Mouse (Mus musculus): Measurements from ENCODE around the gene Wdr61. TPM values are rescaled to one million over a fixed set of nuclear protein-coding genes. Genes with fewer than 3 reads are reported as not detected.

The Wdr61 gene
- polyA plus RNA-seq, 1 experiment: 49.7 TPM

DNA sequence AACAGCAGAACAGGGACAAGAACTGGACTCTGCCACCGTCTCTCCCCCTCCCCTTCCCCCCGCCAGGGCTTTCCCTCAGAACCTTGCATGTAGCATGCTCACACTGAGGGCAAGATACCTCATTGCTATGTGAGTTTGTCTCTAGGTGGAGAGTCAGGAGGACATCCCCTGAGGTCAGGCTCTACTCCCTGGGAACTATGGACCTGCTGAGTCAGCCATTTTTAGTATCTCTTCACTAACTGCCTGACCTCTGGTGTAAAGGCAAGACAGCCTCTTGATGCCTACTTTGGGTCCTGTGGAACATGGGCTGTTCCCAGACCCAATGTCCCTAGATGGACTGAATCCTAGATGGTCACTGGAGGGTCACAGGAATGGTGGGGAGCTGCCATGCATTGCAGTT lies 17.4 kb upstream of the Wdr61 start:
- TF ChIP-seq POLR2A (IDR thresholded peaks at IDR 0.05; ENCODE audit: control insufficient read depth, extremely low read depth, insufficient read depth, low read length, poor library complexity): no peak
- TF ChIP-seq CTCF (IDR thresholded peaks at IDR 0.05; ENCODE audit: borderline replicate concordance, control insufficient read depth, extremely low read depth, insufficient read depth, low read length, poor library complexity): no peak
- no peaks in the 10 kb centered on the region; the same call in 1 of the 2 replicates for H3K4me1 ChIP-seq (replicated peaks; ENCODE audit: control insufficient read depth, insufficient read depth, low read length)
- WGBS: 94% methylated on average over 2 of the region's 2 CpGs
- no peak for DNase-seq
- no peak overlapping the region for H3K4me3 ChIP-seq (ENCODE audit: control insufficient read depth, insufficient read depth, low read length)
- no peaks in the 10 kb centered on the region for H3K27me3 ChIP-seq (ENCODE audit: control insufficient read depth, insufficient read depth, low read length)
- no peak overlapping the region for H3K27ac ChIP-seq (ENCODE audit: control insufficient read depth, insufficient read depth, low read length)
- H3K36me3 ChIP-seq (ENCODE audit: control insufficient read depth, insufficient read depth, low read length): no peaks in the 10 kb centered on the region

DNA sequence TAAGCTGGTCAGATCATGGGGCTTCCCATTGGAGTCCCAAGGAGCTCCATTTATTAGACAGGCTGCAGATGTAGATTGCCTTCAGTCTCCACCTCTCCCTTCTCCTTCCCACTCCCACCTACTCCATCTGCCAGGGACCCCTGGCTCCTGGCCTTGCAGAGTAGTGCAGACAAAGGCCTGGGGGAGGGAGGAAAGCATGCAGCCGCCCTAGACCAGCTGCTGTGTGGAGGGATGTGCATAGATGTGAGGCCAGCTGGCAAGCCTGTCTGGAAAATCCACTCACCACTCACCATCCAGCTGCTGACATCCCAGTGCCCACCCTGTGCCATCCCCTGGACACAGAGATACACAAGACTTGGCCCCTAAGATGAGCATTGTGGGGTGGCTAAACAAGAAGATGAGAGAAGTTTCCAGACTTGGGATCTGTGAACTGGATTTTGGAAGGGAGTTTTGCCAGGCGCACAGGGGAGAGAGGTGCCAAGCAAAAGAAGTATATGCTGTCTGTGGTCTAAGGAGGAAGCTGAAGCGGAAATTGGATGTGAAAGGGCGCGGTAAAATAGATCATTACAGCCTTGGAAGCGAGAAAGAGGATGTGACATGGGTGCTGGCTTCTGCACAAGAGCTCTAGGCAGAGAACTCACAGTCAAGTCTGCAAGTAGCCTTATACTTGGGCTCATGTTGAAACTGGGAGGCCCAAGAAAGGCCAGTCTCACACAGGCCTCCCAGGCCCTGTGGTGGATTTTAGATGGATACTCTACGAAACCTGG lies 16.1 kb upstream of the Wdr61 start:
- no peak for TF ChIP-seq POLR2A (IDR thresholded peaks at IDR 0.05; ENCODE audit: control insufficient read depth, extremely low read depth, insufficient read depth, low read length, poor library complexity)
- TF ChIP-seq CTCF (IDR thresholded peaks at IDR 0.05; ENCODE audit: borderline replicate concordance, control insufficient read depth, extremely low read depth, insufficient read depth, low read length, poor library complexity): no peak
- H3K36me3 ChIP-seq (ENCODE audit: control insufficient read depth, insufficient read depth, low read length): no peaks in the 10 kb centered on the region
- H3K27ac ChIP-seq (ENCODE audit: control insufficient read depth, insufficient read depth, low read length): no peak overlapping the region
- H3K27me3 ChIP-seq (ENCODE audit: control insufficient read depth, insufficient read depth, low read length): no peaks in the 10 kb centered on the region
- no peaks in the 10 kb centered on the region; the same call in 1 of the 2 replicates for H3K4me1 ChIP-seq (replicated peaks; ENCODE audit: control insufficient read depth, insufficient read depth, low read length)
- DNase-seq: no peak
- 51% methylated on average over 7 of the region's 7 CpGs for WGBS
- H3K4me3 ChIP-seq (ENCODE audit: control insufficient read depth, insufficient read depth, low read length): no peak overlapping the region

DNA sequence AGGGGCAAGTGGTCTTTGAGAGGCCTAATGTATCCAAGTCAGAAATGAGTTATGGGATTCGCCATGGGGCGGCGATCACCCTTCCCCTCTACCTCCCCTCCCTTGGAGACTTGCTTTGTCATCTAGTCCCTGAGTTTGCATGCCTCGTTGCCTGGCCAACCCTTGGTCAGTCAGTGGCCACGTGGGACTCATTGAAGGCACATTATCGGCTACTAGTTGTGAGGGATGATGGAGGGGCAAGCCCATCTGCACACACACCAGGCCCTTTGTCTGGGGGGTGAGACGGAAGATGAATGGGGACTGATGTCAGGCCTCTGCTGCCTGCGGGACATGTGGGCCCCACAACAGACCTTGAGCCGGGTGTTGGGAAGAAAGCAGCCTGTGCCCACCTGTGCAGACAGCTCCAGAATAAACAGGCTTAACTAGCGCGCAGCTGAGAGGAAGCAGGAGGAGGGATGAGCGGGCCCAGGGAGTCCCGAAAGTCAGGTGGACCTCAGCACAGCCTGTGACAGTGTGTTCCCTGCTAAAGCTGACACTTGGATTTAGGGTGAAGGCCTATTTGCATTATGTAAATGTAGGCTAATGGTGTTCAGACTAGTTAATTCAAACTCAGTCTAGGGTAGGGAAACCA lies 11.5 kb upstream of the Wdr61 start:
- WGBS: 94% methylated on average over 13 of the region's 13 CpGs
- no peaks in the 10 kb centered on the region for H3K36me3 ChIP-seq (ENCODE audit: control insufficient read depth, insufficient read depth, low read length)
- H3K4me1 ChIP-seq (replicated peaks; ENCODE audit: control insufficient read depth, insufficient read depth, low read length): peaks cover 5% of the 10 kb centered on the region
- no peaks in the 10 kb centered on the region for H3K27me3 ChIP-seq (ENCODE audit: control insufficient read depth, insufficient read depth, low read length)
- TF ChIP-seq CTCF (IDR thresholded peaks at IDR 0.05; ENCODE audit: borderline replicate concordance, control insufficient read depth, extremely low read depth, insufficient read depth, low read length, poor library complexity) (no peak), POLR2A (IDR thresholded peaks at IDR 0.05; ENCODE audit: control insufficient read depth, extremely low read depth, insufficient read depth, low read length, poor library complexity) (no peak)
- no peak for DNase-seq
- no peak overlapping the region for H3K4me3 ChIP-seq (ENCODE audit: control insufficient read depth, insufficient read depth, low read length)
- no peak overlapping the region for H3K27ac ChIP-seq (ENCODE audit: control insufficient read depth, insufficient read depth, low read length)

DNA sequence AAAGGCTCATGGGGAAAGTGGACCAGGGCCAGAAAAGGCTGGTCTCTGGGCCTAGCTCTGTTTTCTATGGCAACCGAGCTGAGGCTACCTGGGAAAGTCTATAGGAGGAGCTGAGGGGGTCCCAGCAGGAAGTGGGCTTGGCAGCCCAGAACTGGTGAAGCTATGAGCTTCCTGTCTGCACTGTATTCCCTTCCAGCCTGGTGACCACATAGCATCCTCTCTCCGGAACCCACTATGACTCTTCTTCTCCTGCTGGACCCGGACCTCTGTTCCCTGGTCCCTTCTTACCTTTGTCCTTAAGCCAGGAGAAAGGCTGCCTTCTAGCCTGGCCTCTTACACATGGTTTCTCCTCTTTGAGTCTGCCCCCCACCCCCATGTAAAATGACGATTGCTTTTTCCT lies 9.6 kb upstream of the Wdr61 start:
- Histone ChIP-seq H3K27ac (ENCODE audit: control insufficient read depth, insufficient read depth, low read length) (no peak overlapping the region), H3K36me3 (ENCODE audit: control insufficient read depth, insufficient read depth, low read length) (no peaks in the 10 kb centered on the region), H3K4me1 (replicated peaks; ENCODE audit: control insufficient read depth, insufficient read depth, low read length) (peaks cover 5% of the 10 kb centered on the region), H3K27me3 (ENCODE audit: control insufficient read depth, insufficient read depth, low read length) (no peaks in the 10 kb centered on the region), H3K4me3 (ENCODE audit: control insufficient read depth, insufficient read depth, low read length) (no peak overlapping the region)
- no peak for TF ChIP-seq CTCF (IDR thresholded peaks at IDR 0.05; ENCODE audit: borderline replicate concordance, control insufficient read depth, extremely low read depth, insufficient read depth, low read length, poor library complexity)
- TF ChIP-seq POLR2A (IDR thresholded peaks at IDR 0.05; ENCODE audit: control insufficient read depth, extremely low read depth, insufficient read depth, low read length, poor library complexity): no peak
- DNase-seq: no peak
- 16% methylated on average over 4 of the region's 4 CpGs for WGBS

DNA sequence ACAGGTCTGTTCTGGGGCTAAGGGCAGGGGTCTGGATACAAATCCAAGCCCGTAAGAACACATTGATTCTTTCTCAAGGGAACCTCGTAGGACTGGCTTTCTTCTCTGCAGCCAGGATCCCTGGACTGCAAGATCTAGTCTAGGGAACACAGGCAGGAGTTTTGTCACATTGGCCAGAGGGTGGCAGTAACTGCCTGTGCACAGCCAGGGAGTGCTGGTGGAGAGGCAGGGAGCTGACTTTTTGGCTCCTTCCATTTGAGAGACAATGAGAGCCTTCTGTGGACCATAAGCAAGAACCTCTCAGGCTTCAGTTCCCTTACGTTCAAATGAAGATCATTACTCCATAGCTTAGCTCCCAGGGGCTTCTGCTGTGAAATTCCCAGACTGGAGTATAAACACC lies 4.1 kb upstream of the Wdr61 start:
- TF ChIP-seq POLR2A (IDR thresholded peaks at IDR 0.05; ENCODE audit: control insufficient read depth, extremely low read depth, insufficient read depth, low read length, poor library complexity) (no peak), CTCF (IDR thresholded peaks at IDR 0.05; ENCODE audit: borderline replicate concordance, control insufficient read depth, extremely low read depth, insufficient read depth, low read length, poor library complexity) (no peak)
- peaks cover 3% of the 10 kb centered on the region for H3K4me1 ChIP-seq (replicated peaks; ENCODE audit: control insufficient read depth, insufficient read depth, low read length)
- no peak overlapping the region for H3K27ac ChIP-seq (ENCODE audit: control insufficient read depth, insufficient read depth, low read length)
- peak; percentile 14 for DNase-seq
- H3K4me3 ChIP-seq (ENCODE audit: control insufficient read depth, insufficient read depth, low read length): no peak overlapping the region
- 70% methylated on average over 3 of the region's 3 CpGs for WGBS
- no peaks in the 10 kb centered on the region for H3K36me3 ChIP-seq (ENCODE audit: control insufficient read depth, insufficient read depth, low read length)
- no peaks in the 10 kb centered on the region for H3K27me3 ChIP-seq (ENCODE audit: control insufficient read depth, insufficient read depth, low read length)

DNA sequence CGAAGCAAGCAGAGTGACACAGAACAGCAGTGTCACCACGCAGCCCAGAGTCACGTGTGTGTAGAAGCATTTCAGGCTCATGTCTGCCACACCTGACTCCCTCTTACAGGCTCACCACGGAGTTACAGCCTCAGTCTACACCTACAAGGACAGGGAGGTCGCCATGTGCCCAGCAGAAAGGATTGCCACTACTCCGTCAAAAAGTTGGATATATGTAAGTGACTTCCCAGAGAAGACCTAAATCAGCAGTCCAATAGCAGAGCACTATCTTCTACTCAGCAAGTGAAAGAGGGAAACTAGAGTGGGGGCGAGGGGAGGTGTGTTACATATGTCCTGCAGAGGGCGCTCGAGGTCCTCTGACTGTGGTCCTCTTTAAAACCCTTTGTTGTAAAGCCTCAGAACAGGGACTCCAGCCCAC lies 2.0 kb upstream of the Wdr61 start:
- H3K36me3 ChIP-seq (ENCODE audit: control insufficient read depth, insufficient read depth, low read length): no peaks in the 10 kb centered on the region
- H3K4me1 ChIP-seq (replicated peaks; ENCODE audit: control insufficient read depth, insufficient read depth, low read length): peaks cover 3% of the 10 kb centered on the region
- no peaks in the 10 kb centered on the region for H3K27me3 ChIP-seq (ENCODE audit: control insufficient read depth, insufficient read depth, low read length)
- H3K4me3 ChIP-seq (ENCODE audit: control insufficient read depth, insufficient read depth, low read length): no peak overlapping the region
- no peak for TF ChIP-seq CTCF (IDR thresholded peaks at IDR 0.05; ENCODE audit: borderline replicate concordance, control insufficient read depth, extremely low read depth, insufficient read depth, low read length, poor library complexity)
- no peak for TF ChIP-seq POLR2A (IDR thresholded peaks at IDR 0.05; ENCODE audit: control insufficient read depth, extremely low read depth, insufficient read depth, low read length, poor library complexity)
- DNase-seq: peak; percentile 45
- 25% methylated on average over 9 of the region's 9 CpGs for WGBS
- H3K27ac ChIP-seq (ENCODE audit: control insufficient read depth, insufficient read depth, low read length): no peak overlapping the region

All from thymus, adult 2 months (tissue).